Mouse (Mus musculus) left cerebral cortex, adult 2 months (tissue): ENCODE results near the gene Gzma. TPM values are rescaled to one million over a fixed set of nuclear protein-coding genes. Genes with fewer than 3 reads are reported as not detected.

Experiments used
- DNase-seq, 2 experiments: peaks; one replicate each; pipeline ENCODE4 v3.0.0; 2021 to 2022; ENCODE audit warnings: low spot score in 2 of 2, mixed read lengths in 1 of 2; ENCODE audit errors: extremely low spot score in 1 of 2
- H3K27ac ChIP-seq: fragments of 200-600 bp; 2 replicates; pipeline ENCODE4 v1.8.1; 2022
- H3K4me3 ChIP-seq: fragments of 200-600 bp; 2 replicates; pipeline ENCODE4 v1.8.1; 2022
- CTCF ChIP-seq: fragments of 200-600 bp; IDR thresholded peaks from 2 replicates; pipeline ENCODE4 v1.8.1; 2022; ENCODE audit warnings: antibody characterized with exemption, mild to moderate bottlenecking, moderate library complexity
- intact Hi-C: fragments of 180-260 bp; cut with DNase I; formaldehyde crosslinking; loops from one replicate; pipeline ENCODE4 v1.15.1; 2025
- long read RNA-seq, 2 experiments: library from polyadenylated mRNA; stranded (forward); transcript quantifications; one replicate each; pipeline ENCODE4 v2.0.0; 2021; ENCODE audit warnings: borderline mapping rate in 2 of 2
- total RNA-seq, 2 experiments: library from RNA; stranded (reverse); gene quantifications; 2 replicates each; pipeline ENCODE4 v1.2.3; 2021

The Gzma gene
- total RNA-seq = not detected
- long read RNA-seq, experiment 1 = 0 reads
- long read RNA-seq, experiment 2 = 0 reads

DNA sequence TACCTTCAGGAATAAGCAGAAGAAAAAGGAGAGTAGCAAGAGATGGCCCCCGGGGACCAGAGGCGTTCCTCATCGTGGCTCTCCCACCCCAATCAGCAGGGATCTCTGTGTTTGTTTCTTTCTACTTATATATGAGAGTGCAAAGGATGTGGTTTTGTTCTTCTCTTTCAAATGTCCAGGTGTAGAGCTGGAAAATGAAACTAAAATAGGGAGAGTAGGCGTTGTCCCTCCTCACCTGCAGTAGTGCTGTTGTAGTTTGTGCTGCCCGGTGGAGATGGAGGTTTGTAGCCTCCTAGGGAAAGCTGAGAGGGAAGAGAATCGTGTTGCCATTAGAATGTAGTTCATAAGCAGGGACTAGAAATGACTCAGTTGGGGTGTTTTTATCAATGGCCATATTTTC lies at the start of gene Gzma:
Gzma (minus strand) TSS at position 103 of the 400 bp plus-strand sequence.
- TF ChIP-seq CTCF = no peak
- no peak for DNase-seq
- intact Hi-C loops = loop anchor here (1.0 kb wide), 1 partner anchor 9 kb away; no protein-coding TSS in a partner anchor
- Histone ChIP-seq H3K27ac (no peak within 1 kb of the TSS), H3K4me3 (no peak within 1 kb of the TSS)

GRCm38 (mm10) chr13:113139597-113139996 lies 38.8 kb upstream of the Gzma start:
- intact Hi-C loops = loop anchor here (2.0 kb wide), 1 partner anchor 93 kb away; the partner anchor contains the start of gene Gpx8
- peak; percentile 41 for TF ChIP-seq CTCF
- H3K4me3 ChIP-seq = no peak overlapping the region
- H3K27ac ChIP-seq = no peak overlapping the region
- DNase-seq = no peak

GRCm38 (mm10) chr13:113129974-113130373 lies 29.2 kb upstream of the Gzma start:
- intact Hi-C loops = no loop called here
- no peak overlapping the region for H3K4me3 ChIP-seq
- no peak for DNase-seq
- no peak for TF ChIP-seq CTCF
- H3K27ac ChIP-seq = no peak overlapping the region

GRCm38 (mm10) chr13:113121326-113121725 lies 20.5 kb upstream of the Gzma start:
- no peak for DNase-seq
- TF ChIP-seq CTCF = no peak
- H3K4me3 ChIP-seq = no peak overlapping the region
- intact Hi-C loops = no loop called here
- no peak overlapping the region for H3K27ac ChIP-seq

DNA sequence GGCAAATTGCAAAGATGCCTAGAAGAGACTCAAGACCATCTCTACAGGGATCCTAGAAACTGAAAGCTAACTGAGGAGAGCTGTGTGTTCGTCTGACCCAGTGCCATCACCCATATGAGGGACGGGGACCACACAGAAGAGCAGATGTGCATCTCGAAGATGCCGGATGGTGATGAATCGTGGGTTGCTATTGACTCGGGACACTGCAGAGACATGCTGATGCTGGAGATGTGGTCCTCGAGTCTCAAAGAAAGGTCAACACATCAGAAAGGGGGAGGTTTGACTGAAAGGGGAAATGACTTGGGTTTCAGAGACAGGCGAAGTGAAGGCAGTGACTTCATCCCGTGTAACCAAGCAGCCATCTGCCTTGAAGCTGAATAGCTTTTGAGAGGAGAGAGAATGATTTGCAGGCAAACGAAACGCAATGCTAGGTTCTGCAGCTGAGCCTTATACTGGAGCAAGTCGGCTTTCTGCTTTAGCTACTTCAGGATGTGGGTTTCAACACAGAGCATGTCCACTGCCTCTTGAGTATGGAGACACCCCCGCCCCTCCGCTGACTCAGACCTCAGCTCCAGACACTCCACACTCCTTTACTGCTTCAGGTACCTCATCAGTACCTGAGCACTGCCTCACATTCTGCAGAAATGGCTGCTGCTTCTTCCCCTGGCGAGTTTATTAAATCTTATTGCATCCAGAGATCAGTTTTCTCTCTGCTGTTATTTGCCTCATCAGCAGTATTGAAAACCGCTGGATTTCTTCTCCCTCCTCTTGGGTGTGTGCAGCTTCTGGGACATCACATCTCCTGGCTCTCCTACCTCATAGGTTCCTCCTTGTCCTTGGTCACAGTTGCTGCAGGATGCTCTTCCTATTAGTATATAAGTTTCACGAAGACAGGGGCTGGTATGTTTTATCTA lies 19.8 kb upstream of the Gzma start:
- Histone ChIP-seq H3K4me3 (no peak overlapping the region), H3K27ac (no peak overlapping the region)
- intact Hi-C loops = no loop called here
- TF ChIP-seq CTCF = no peak
- no peak for DNase-seq

DNA sequence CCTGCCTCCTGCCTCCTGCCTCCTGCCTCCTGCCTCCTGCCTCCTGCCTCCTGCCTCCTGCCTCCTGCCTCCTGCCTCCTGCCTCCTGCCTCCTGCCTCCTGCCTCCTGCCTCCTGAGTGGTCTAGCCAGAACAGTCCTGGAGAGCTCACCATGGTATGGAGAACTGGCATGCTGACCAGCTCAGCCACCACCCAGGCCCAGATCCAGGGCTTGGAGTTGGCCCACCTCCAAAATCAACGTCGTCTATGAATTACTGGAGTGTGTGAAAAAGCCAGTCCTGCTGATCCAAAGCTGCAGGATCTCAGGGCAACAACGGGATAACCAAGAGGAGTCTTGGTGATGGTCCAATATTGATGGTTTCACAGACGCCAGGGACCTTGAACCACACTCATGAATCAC lies 18.2 kb upstream of the Gzma start:
- intact Hi-C loops = no loop called here
- no peak for DNase-seq
- Histone ChIP-seq H3K27ac (no peak overlapping the region), H3K4me3 (no peak overlapping the region)
- TF ChIP-seq CTCF = no peak

GRCm38 (mm10) chr13:113104759-113105158 lies 4.0 kb upstream of the Gzma start:
- Histone ChIP-seq H3K27ac (no peak overlapping the region), H3K4me3 (no peak overlapping the region)
- no peak for DNase-seq
- no peak for TF ChIP-seq CTCF
- intact Hi-C loops = no loop called here

- TF ChIP-seq CTCF = no peak
- no peak overlapping the region for H3K4me3 ChIP-seq
- no peak for DNase-seq
- no peak overlapping the region for H3K27ac ChIP-seq
- intact Hi-C loops = no loop called here
These were observed 1.0 kb upstream of the Gzma start for GRCm38 (mm10) chr13:113101804-113102203.

DNA sequence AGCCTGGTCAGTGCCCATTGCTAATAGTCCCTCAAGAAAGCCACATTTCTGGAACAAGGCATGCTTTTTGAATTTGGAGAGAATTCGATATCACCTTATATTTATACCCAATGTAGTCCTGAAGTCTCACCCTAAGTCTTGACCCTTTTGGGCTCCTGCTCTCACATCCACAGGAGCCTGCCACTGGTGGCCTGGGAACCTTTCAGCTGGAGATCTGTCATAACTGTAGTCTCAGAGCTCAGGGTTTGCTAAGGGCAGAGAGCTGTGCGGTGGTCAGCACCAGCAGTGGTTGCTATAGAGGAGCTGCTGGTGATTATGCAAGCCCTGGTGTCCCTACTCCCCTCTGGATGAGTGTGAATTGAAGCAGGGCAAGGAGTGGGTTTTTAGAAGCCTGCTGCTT lies 2.4 kb downstream of the Gzma start:
- no peak overlapping the region for H3K4me3 ChIP-seq
- intact Hi-C loops = no loop called here
- no peak overlapping the region for H3K27ac ChIP-seq
- TF ChIP-seq CTCF = no peak
- no peak for DNase-seq

DNA sequence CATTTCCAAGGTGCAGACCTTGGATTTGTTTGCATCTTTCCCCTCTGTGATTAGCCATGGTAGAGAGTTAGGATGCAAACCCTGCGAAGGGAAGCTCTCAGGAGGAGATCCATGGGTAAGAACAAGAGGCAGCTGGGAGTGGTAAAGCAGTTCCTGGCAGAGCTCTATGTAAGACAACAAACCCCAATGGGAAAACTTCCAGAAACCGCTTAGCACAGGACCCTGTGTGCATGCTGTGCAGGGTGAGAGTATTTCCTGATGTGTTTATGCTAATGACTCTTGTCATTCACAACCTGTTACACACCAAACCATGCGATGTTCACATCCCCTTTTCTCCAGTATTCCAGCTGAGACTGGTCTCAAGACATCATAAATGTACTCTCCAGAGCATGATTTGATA lies 3.8 kb downstream of the Gzma start:
- no peak overlapping the region for H3K4me3 ChIP-seq
- no peak for TF ChIP-seq CTCF
- DNase-seq = no peak
- H3K27ac ChIP-seq = no peak overlapping the region
- intact Hi-C loops = no loop called here

- TF ChIP-seq CTCF = no peak
- Histone ChIP-seq H3K4me3 (no peak overlapping the region), H3K27ac (no peak overlapping the region)
- intact Hi-C loops = no loop called here
- DNase-seq = no peak
These were observed 6.2 kb downstream of the Gzma start for GRCm38 (mm10) chr13:113094618-113095017.

- intact Hi-C loops = no loop called here
- Histone ChIP-seq H3K4me3 (no peak overlapping the region), H3K27ac (no peak overlapping the region)
- TF ChIP-seq CTCF = no peak
- no peak for DNase-seq
These were observed 10.3 kb downstream of the Gzma start for GRCm38 (mm10) chr13:113090489-113090888.
